Mouse (Mus musculus): Measurements from ENCODE around the gene Fto.

DNA sequence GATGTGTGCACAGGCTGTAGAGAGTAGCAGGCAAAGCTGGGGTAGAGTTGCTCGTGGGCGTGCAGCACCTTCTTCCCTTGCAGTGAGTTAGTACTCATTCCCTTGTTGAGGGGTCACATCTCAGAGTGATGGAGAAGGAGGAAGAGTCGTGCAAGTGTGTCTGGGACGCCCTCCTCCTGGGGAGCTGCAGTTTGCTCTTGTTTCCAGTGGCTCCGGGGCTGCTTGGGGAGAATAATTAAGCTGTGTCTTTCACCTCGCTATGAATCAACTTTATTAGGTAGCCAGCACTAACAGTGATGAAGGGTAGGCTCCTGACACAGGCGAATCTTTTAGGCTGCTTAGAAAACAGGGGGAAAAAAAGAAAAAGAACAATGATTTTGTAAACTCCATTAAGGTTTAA, 203.1 kb downstream of the Fto start:
- no peak for TF ChIP-seq POLR2A (IDR thresholded peaks at IDR 0.05; ENCODE audit: extremely low read depth, insufficient read depth, low read length)
- TF ChIP-seq CTCF (IDR thresholded peaks at IDR 0.05; ENCODE audit: extremely low read depth, insufficient read depth, low read length) = no peak
